Mouse (Mus musculus): ENCODE measurements at regions not wholly inside any gene's neighbourhood (a gene's known extent, or its start where the extent isn't known, plus 50 kb on each side); places are given as distances from the start of the nearest gene placed in this dataset.

- TF ChIP-seq CTCF (IDR thresholded peaks at IDR 0.05; ENCODE audit: low read depth) (no peak), EP300 (optimal IDR thresholded peaks at IDR 0.05) (no peak)
These were observed 450.0 kb downstream of the Inhba start for GRCm38 (mm10) chr13:16461681-16462080.

All from stomach, postnatal 0 days (tissue).